Mouse (Mus musculus) kidney, embryonic 14.5 days (tissue): Measurements from ENCODE around the gene En2. TPM values are rescaled to one million over a fixed set of nuclear protein-coding genes. Genes with fewer than 3 reads are reported as not detected.

ENCODE experiments used
- ATAC-seq: fragments of 200-750 bp; cut with Nextera tagmentation; 2 replicates; pipeline ENCODE4 v1.8.0; 2017; ENCODE audit warnings: moderate number of reproducible peaks, mild to moderate bottlenecking, moderate TSS enrichment, moderate library complexity; ENCODE audit not compliant: low FRiP score, low TSS enrichment
- H3K27ac ChIP-seq: fragments of 300-500 bp; sonication (generic); 2 replicates; pipeline ENCODE4 v1.5.1; 2014; ENCODE audit warnings: low read depth, mild to moderate bottlenecking, low read length, moderate library complexity, mixed read lengths
- H3K27me3 ChIP-seq: fragments of 300-500 bp; sonication (generic); 2 replicates; pipeline ENCODE4 v1.6.1; 2014; ENCODE audit warnings: mild to moderate bottlenecking, low read length; ENCODE audit not compliant: control insufficient read depth, insufficient read depth
- H3K36me3 ChIP-seq: fragments of 300-500 bp; sonication (generic); 2 replicates; pipeline ENCODE4 v1.6.1; 2014; ENCODE audit warnings: low read length, mixed read lengths; ENCODE audit not compliant: control insufficient read depth, insufficient read depth
- H3K4me1 ChIP-seq: fragments of 300-500 bp; sonication (generic); 2 replicates; pipeline ENCODE4 v1.6.1; 2014; ENCODE audit warnings: low read length, mixed read lengths; ENCODE audit not compliant: control insufficient read depth, insufficient read depth
- H3K4me2 ChIP-seq: fragments of 300-500 bp; sonication (generic); replicated peaks from 2 replicates; pipeline ENCODE4 v1.6.1; 2014; ENCODE audit warnings: low read depth, mild to moderate bottlenecking, low read length
- H3K4me3 ChIP-seq: fragments of 300-500 bp; sonication (generic); 2 replicates; pipeline ENCODE4 v1.5.1; 2014; ENCODE audit warnings: mild to moderate bottlenecking, low read length
- H3K9ac ChIP-seq: fragments of 300-500 bp; sonication (generic); 2 replicates; pipeline ENCODE4 v1.6.1; 2014; ENCODE audit warnings: low read depth, mild to moderate bottlenecking, low read length, moderate library complexity
- H3K9me3 ChIP-seq: fragments of 300-500 bp; sonication (generic); 2 replicates; pipeline ENCODE4 v1.6.1; 2016; ENCODE audit warnings: low read length; ENCODE audit not compliant: control insufficient read depth
- WGBS: fragments of 180-500 bp; shearing (Covaris S2); extraction: QIAGEN DNeasy Blood & Tissue Kit; methylation state at CpG from one replicate; pipeline ENCODE4 v1.1.7; 2014; 5-methylcytosine and 5-hydroxymethylcytosine counted together
- polyA plus RNA-seq: library from polyadenylated mRNA; unstranded; fragments of >200 nt; fragmentation: Nextera tagmentation; extraction: Ambion mirVana; gene quantifications from 2 replicates; pipeline ENCODE4 v1.2.1, GENCODE M21; 2014

The En2 gene
- polyA plus RNA-seq, 1 experiment from 2014 or later, result 0.27 TPM

DNA sequence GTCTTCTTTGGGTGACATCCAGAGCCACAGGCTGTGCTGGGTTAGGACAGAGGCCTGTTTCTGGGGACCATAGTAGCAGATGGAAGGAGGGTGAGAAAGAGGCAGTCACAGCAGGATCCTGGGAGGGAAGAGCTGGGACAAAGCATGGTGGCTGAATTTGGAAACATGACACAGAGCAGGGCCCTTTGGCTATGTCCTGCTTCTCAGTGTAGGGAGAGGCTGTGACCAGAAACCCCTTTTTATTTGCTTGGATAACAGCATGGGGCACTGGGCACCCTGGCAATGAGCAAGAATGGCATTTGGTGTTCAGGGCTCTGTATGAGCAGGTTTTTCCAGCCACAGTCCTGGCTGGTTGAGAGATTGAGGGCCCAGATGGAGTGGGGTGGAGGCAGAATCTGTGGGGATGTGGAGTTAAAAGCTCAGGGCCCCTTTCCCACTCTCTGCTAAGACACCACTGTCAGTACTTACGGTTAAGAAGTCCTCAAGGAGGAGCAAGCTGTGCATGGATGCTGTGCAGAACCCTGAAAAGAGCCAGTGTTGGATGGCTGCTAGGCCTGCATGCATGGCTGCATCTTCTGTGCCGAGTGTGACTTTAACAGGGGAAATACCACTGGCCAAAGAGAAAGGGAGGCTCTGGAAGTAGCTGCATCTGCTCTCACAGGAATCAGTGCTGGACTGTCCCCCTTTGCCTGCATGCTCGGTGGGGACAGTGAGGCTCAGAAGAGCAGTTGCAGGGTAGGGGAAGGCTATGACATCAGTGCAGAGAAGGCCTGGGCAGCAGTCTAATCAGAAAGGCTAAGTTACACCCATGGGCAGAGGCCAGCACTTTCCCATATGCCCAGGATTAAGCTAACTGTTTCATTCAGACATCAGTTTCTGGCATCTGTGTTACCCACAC, 26.0 kb downstream of the En2 start:
- peaks cover 7% of the 10 kb centered on the region; the same call in 1 of the 2 replicates for H3K27me3 ChIP-seq
- 27% methylated on average over 3 of the region's 3 CpGs for WGBS
- no peaks in the 10 kb centered on the region for H3K4me1 ChIP-seq
- no peaks in the 10 kb centered on the region for H3K36me3 ChIP-seq
- H3K27ac ChIP-seq, result no peak overlapping the region
- no peak overlapping the region for H3K4me3 ChIP-seq
- no peak for ATAC-seq
- H3K9me3 ChIP-seq, result no peaks in the 10 kb centered on the region
- H3K4me2 ChIP-seq, result no peak overlapping the region
- H3K9ac ChIP-seq, result no peak overlapping the region

DNA sequence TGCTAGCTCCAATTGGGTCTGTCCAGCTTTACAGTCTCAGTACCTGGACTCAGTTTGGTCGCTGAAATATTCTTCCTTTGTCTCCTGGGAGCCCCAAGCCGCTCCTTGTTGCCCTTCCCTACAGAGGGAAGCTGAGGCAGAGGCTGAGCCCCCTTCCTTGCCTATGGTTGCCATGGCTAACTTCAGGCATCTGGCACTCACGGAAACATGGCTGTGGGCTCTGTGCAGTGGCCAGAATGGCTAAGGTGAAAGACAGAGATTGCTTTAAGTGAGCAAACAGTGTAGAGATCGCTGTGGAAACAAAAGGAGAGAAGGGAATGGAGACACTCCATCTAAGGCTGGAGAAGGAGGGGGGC, 26.6 kb downstream of the En2 start:
- Histone ChIP-seq H3K4me1 (no peaks in the 10 kb centered on the region), H3K9ac (no peak overlapping the region), H3K27ac (no peak overlapping the region), H3K4me2 (no peak overlapping the region), H3K36me3 (no peaks in the 10 kb centered on the region), H3K4me3 (no peak overlapping the region), H3K9me3 (no peaks in the 10 kb centered on the region), H3K27me3 (peaks cover 7% of the 10 kb centered on the region; the same call in 1 of the 2 replicates)
- 68% methylated on average over 4 of the region's 4 CpGs for WGBS
- no peak for ATAC-seq

DNA sequence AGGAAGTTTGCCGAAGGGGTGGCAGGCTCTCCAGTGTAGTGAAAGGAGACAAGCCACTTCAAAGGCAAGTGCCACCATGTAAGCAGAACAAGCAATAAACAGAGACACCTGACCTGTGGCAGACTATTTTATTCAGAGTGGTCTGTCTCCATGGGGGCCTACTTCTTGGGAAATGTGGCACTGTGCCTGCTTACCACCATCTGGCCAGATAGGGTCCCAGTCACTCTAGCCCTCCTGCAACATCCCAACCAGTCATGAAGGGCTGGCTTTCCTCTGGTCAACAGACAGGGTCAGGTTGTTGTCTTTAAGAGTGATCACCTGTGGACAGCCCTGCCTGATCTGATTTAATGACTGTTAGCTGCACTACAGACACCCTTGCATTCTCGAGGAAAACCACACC, 30.0 kb downstream of the En2 start:
- no peak overlapping the region for H3K4me3 ChIP-seq
- H3K36me3 ChIP-seq, result no peaks in the 10 kb centered on the region
- no peak overlapping the region for H3K9ac ChIP-seq
- no peak overlapping the region for H3K4me2 ChIP-seq
- H3K27me3 ChIP-seq, result 0 out of 2 replicates have a peak, but pooled peaks cover 8% of the 10 kb centered on the region
- ATAC-seq, result no peak
- no peak overlapping the region for H3K27ac ChIP-seq
- no peaks in the 10 kb centered on the region for H3K9me3 ChIP-seq
- 20% methylated on average over 2 of the region's 2 CpGs for WGBS
- H3K4me1 ChIP-seq, result no peaks in the 10 kb centered on the region

DNA sequence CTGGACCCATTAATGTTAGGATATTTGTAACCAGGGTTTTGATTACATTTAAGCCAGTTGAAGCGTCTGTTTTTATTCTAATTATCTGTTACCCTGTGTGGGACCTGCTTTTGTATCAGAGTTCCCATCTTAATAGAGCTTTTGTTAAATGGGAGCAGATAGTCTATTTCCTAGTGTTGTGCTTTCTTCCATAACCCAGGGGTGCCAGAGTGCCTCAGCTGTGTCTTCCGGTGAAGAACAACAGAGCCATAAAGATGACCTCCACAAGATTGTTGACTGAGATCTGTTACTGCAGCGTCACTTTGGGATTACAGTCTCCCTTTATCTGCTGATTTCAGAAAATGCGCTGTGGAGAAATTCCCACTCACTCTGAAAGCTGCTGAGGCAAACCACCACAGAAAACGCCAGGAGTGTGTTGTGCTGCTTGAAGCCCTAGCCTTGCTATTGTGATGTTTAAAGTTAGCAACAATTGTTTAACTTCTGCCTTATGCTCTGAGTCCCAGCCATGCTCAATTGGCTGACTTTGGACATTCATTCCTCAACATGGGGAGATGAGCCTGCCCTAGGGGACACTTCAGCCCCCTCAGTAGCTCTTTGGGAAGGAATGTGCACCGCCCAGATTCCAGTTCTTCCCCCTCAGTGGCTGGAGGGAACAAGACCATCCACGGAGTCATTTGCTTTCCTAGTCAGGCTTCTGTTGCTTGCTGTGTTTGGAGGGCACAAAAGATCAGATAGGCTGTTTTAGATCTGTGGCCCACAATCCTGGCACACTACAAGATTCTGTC, 33.8 kb downstream of the En2 start:
- H3K27ac ChIP-seq, result no peak overlapping the region
- ATAC-seq, result no peak
- WGBS, result 40% methylated on average over 7 of the region's 7 CpGs
- peaks cover 19% of the 10 kb centered on the region for H3K27me3 ChIP-seq
- H3K9me3 ChIP-seq, result no peaks in the 10 kb centered on the region
- H3K9ac ChIP-seq, result no peak overlapping the region
- H3K4me2 ChIP-seq, result no peak overlapping the region
- no peaks in the 10 kb centered on the region for H3K36me3 ChIP-seq
- no peaks in the 10 kb centered on the region for H3K4me1 ChIP-seq
- no peak overlapping the region for H3K4me3 ChIP-seq

DNA sequence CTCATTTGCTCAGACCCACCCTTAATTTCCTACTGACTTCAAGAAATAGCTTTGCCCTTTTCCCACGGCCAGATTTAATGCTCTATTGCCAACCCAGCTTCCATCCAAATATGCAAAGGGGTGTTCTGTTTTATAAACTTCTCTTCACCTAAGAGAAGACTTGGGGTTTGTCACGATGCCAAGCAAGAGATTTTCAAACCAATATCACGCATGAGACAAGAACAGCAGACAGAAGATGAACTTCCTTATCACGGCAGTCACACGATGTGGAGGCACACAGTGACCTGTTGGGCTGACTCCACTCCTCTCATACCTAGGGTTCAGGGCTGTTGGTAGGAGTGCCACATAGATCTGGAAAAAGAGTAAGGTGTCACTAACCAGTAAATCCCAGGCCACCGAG, 37.6 kb downstream of the En2 start:
- WGBS, result 81% methylated on average over 6 of the region's 6 CpGs
- Histone ChIP-seq H3K27ac (no peak overlapping the region), H3K27me3 (peaks cover 50% of the 10 kb centered on the region), H3K9ac (no peak overlapping the region), H3K9me3 (no peaks in the 10 kb centered on the region), H3K4me1 (no peaks in the 10 kb centered on the region), H3K4me3 (no peak overlapping the region), H3K4me2 (no peak overlapping the region), H3K36me3 (no peaks in the 10 kb centered on the region)
- no peak for ATAC-seq

DNA sequence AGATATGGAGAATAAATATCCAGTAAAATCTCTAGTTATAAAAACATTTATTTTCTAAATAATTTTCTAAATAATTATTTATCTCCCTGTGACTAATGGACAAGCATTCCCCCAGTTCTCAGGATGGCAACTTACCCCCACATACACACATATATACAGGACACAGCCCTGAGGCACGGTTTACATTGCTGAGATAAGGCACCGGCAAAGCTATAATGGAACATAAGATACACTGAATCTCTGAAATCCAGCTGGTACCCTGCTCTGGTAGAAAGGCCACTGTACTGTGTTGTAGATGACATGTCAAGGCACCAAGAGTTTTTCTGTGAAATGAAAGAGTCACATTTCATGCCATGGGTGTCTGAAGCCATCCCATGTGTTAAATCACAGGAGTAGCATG, 39.2 kb downstream of the En2 start:
- WGBS, result 80% methylated on average over 2 of the region's 2 CpGs
- Histone ChIP-seq H3K4me1 (no peaks in the 10 kb centered on the region), H3K4me2 (no peak overlapping the region), H3K9me3 (no peaks in the 10 kb centered on the region), H3K27ac (no peak overlapping the region), H3K36me3 (no peaks in the 10 kb centered on the region), H3K4me3 (no peak overlapping the region), H3K27me3 (peaks cover 62% of the 10 kb centered on the region), H3K9ac (no peak overlapping the region)
- ATAC-seq, result no peak

DNA sequence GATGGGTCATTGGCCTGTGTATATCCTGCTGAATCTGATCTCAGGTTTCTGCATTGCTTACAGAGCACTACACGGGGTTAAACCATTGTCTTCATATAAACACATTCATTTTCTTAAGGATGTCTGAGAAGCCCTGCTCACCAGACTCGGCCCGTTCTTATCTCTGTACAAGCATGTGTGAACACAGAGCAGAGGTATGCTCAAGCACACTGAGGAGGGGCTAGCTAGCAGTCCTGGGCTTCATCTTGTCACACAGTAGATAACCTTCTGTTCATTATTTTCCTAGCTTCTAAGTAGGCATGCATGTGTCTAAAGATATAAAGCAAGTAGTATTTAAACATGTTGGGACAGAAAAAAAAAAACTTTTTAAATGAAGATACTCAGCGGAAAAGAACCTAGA, 41.0 kb downstream of the En2 start:
- no peak for ATAC-seq
- H3K4me3 ChIP-seq, result no peak overlapping the region
- H3K4me2 ChIP-seq, result no peak overlapping the region
- no peaks in the 10 kb centered on the region for H3K9me3 ChIP-seq
- H3K9ac ChIP-seq, result no peak overlapping the region
- no peak overlapping the region for H3K27ac ChIP-seq
- no peaks in the 10 kb centered on the region for H3K4me1 ChIP-seq
- H3K36me3 ChIP-seq, result no peaks in the 10 kb centered on the region
- peaks cover 79% of the 10 kb centered on the region for H3K27me3 ChIP-seq
- WGBS, result 63% methylated on average over 4 of the region's 4 CpGs

DNA sequence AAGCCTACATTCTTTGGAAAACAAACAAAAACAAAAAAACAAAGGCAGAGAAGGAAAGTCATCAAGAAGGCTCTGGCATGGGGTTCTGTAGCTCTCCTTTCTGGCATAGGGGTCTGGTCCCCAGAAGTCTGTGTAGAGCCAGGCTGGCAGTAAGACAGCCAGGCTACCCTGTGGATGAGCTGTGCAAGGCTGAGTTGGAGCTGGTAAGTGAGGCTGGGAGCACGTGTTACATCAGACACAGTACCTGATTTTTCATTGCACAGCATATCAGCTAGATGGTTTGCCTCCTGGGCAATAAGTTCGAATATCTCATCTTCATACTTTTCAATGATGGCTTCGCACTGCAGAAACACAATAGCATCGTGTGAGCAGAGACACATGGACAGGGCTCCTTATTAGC, 41.5 kb downstream of the En2 start:
- 77% methylated on average over 4 of the region's 4 CpGs for WGBS
- no peaks in the 10 kb centered on the region for H3K4me1 ChIP-seq
- no peak for ATAC-seq
- H3K9me3 ChIP-seq, result no peaks in the 10 kb centered on the region
- H3K27ac ChIP-seq, result no peak overlapping the region
- no peak overlapping the region for H3K4me3 ChIP-seq
- H3K4me2 ChIP-seq, result no peak overlapping the region
- H3K27me3 ChIP-seq, result peaks cover 85% of the 10 kb centered on the region
- no peaks in the 10 kb centered on the region for H3K36me3 ChIP-seq
- H3K9ac ChIP-seq, result no peak overlapping the region
